Mouse (Mus musculus) megakaryocyte, embryonic 14.5 days (primary cell): Measurements from ENCODE around the gene Zfp804a.

Source experiments
- FLI1 ChIP-seq: IDR thresholded peaks from 2 replicates; pipeline ENCODE4 v1.6.1; 2012; ENCODE audit warnings: low read length, inconsistent platforms, mixed read lengths
- GATA1 ChIP-seq: IDR thresholded peaks from 3 replicates; pipeline ENCODE4 v1.6.1; 2012; ENCODE audit warnings: mixed read lengths, low read length, inconsistent platforms, borderline replicate concordance

- TF ChIP-seq GATA1 (no peak), FLI1 (no peak)
Observed at GRCm38 (mm10) chr2:82211972-82212371, 158.9 kb downstream of the Zfp804a start.
